Mouse (Mus musculus) midbrain, embryonic 14.5 days (tissue): ENCODE results near the gene Irs1. TPM values are rescaled to one million over a fixed set of nuclear protein-coding genes. Genes with fewer than 3 reads are reported as not detected.

ENCODE experiments used
- ATAC-seq: fragments of 200-750 bp; cut with Nextera tagmentation; 2 replicates; pipeline ENCODE4 v1.8.0; 2017; ENCODE audit warnings: moderate number of reproducible peaks, moderate library complexity; ENCODE audit not compliant: low FRiP score, low TSS enrichment
- DNase-seq: peaks from one replicate; pipeline ENCODE4 v3.0.0-alpha.2; 2015
- H3K27ac ChIP-seq: fragments of 300-500 bp; sonication (generic); replicated peaks from 2 replicates; pipeline ENCODE4 v1.5.1; 2014; ENCODE audit warnings: mild to moderate bottlenecking, low read depth, low read length, moderate library complexity
- H3K27me3 ChIP-seq: fragments of 300-500 bp; sonication (generic); 2 replicates; pipeline ENCODE4 v1.6.1; 2014; ENCODE audit warnings: low read length, control low read depth, mixed read lengths; ENCODE audit not compliant: control insufficient read depth, insufficient read depth
- H3K36me3 ChIP-seq: fragments of 300-500 bp; sonication (generic); 2 replicates; pipeline ENCODE4 v1.6.1; 2014; ENCODE audit warnings: low read length, control low read depth; ENCODE audit not compliant: control insufficient read depth, insufficient read depth
- H3K4me1 ChIP-seq: fragments of 300-500 bp; sonication (generic); 2 replicates; pipeline ENCODE4 v1.6.1; 2014; ENCODE audit warnings: mild to moderate bottlenecking, antibody characterized with exemption, low read length, control low read depth; ENCODE audit not compliant: control insufficient read depth, insufficient read depth
- H3K4me2 ChIP-seq: fragments of 300-500 bp; sonication (generic); 2 replicates; pipeline ENCODE4 v1.6.1; 2014; ENCODE audit warnings: mild to moderate bottlenecking, low read length, moderate library complexity
- H3K4me3 ChIP-seq: fragments of 300-500 bp; sonication (generic); replicated peaks from 2 replicates; pipeline ENCODE4 v1.5.1; 2014; ENCODE audit warnings: low read depth, low read length
- H3K9ac ChIP-seq: fragments of 300-500 bp; sonication (generic); replicated peaks from 2 replicates; pipeline ENCODE4 v1.6.1; 2014; ENCODE audit warnings: mild to moderate bottlenecking, low read length, moderate library complexity
- H3K9me3 ChIP-seq: fragments of 300-500 bp; sonication (generic); 2 replicates; pipeline ENCODE4 v1.6.1; 2016; ENCODE audit warnings: low read length, control low read depth, mixed read lengths; ENCODE audit not compliant: control insufficient read depth
- WGBS: fragments of 180-500 bp; shearing (Covaris S2); extraction: QIAGEN DNeasy Blood & Tissue Kit; methylation state at CpG from one replicate; pipeline ENCODE4 v1.1.7; 2014; 5-methylcytosine and 5-hydroxymethylcytosine counted together
- polyA plus RNA-seq: library from polyadenylated mRNA; unstranded; fragments of >200 nt; fragmentation: Nextera tagmentation; extraction: Ambion mirVana; gene quantifications from 2 replicates; pipeline ENCODE4 v1.2.1, GENCODE M21; 2014

The Irs1 gene
- polyA plus RNA-seq, 1 experiment from 2014 or later: 7.9 TPM

- 16% methylated on average over 15 of the region's 15 CpGs for WGBS
- DNase-seq: no peak
Observed at GRCm38 (mm10) chr1:82286190-82287051, 4.8 kb downstream of the Irs1 start.

GRCm38 (mm10) chr1:82285461-82286189 lies 5.6 kb downstream of the Irs1 start:
- Histone ChIP-seq H3K4me2 (peak overlapping the region; percentile 82), H3K4me1 (peaks cover 51% of the 10 kb centered on the region), H3K27me3 (no peaks in the 10 kb centered on the region), H3K9ac (peak overlapping the region; percentile 52), H3K27ac (0 out of 2 replicates have a peak overlapping the region, but pooled peaks have one; percentile 41), H3K4me3 (peak overlapping the region; percentile 45), H3K36me3 (0 out of 2 replicates have a peak, but pooled peaks cover 6% of the 10 kb centered on the region), H3K9me3 (no peaks in the 10 kb centered on the region)
- DNase-seq (peak; percentile 55), ATAC-seq (no peak)
- WGBS: 11% methylated on average over 5 of the region's 5 CpGs

More at GRCm38 (mm10) chr1:82286190-82287051, 4.8 kb downstream of the Irs1 start:
- no peak for ATAC-seq
- peak overlapping the region; percentile 41; the same call in 1 of the 2 replicates for H3K27ac ChIP-seq
- no peaks in the 10 kb centered on the region for H3K9me3 ChIP-seq
- H3K9ac ChIP-seq: peak overlapping the region; percentile 52
- peak overlapping the region; percentile 82 for H3K4me2 ChIP-seq
- H3K36me3 ChIP-seq: 0 out of 2 replicates have a peak, but pooled peaks cover 6% of the 10 kb centered on the region
- peaks cover 51% of the 10 kb centered on the region for H3K4me1 ChIP-seq
- peak overlapping the region; percentile 45 for H3K4me3 ChIP-seq
- no peaks in the 10 kb centered on the region for H3K27me3 ChIP-seq

- peaks cover 47% of the 10 kb centered on the region for H3K4me1 ChIP-seq
- DNase-seq (peak; percentile 58), ATAC-seq (no peak)
- peak overlapping the region; percentile 92 for H3K27ac ChIP-seq
- WGBS: 21% methylated on average over 4 of the region's 4 CpGs
- H3K9ac ChIP-seq: peak overlapping the region; percentile 49
- peak overlapping the region; percentile 82 for H3K4me2 ChIP-seq
- 0 out of 2 replicates have a peak, but pooled peaks cover 6% of the 10 kb centered on the region for H3K36me3 ChIP-seq
- no peaks in the 10 kb centered on the region for H3K9me3 ChIP-seq
- peak overlapping the region; percentile 45 for H3K4me3 ChIP-seq
- H3K27me3 ChIP-seq: no peaks in the 10 kb centered on the region
Observed at GRCm38 (mm10) chr1:82284403-82284802, 6.8 kb downstream of the Irs1 start.

DNA sequence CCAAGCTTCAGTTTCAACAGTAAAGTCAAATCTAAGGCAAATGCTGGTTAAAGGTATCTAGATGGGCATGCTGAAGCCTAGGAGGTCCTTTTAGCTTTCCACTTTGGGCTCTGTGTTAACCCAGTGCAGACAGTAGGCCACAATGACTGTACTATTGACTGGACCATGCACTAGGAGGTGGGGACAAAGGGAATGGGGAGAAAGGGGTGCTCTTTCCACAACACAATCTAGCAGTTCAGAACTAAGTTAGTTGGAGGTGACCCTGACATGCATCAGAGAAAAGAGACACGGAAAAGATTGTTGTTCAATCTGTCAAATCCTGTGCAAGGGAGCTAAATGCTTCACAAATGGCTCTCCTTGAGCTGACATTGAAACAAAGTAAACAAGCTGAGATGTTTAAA lies 7.3 kb downstream of the Irs1 start:
- DNase-seq (peak; percentile 57), ATAC-seq (no peak)
- H3K27me3 ChIP-seq: no peaks in the 10 kb centered on the region
- 0% methylated on average over 1 of the region's 1 CpGs for WGBS
- H3K4me3 ChIP-seq: peak overlapping the region; percentile 45
- peak overlapping the region; percentile 62 for H3K9ac ChIP-seq
- H3K27ac ChIP-seq: peak overlapping the region; percentile 92
- no peaks in the 10 kb centered on the region for H3K9me3 ChIP-seq
- 0 out of 2 replicates have a peak, but pooled peaks cover 6% of the 10 kb centered on the region for H3K36me3 ChIP-seq
- H3K4me2 ChIP-seq: peak overlapping the region; percentile 82
- H3K4me1 ChIP-seq: peaks cover 42% of the 10 kb centered on the region

- Histone ChIP-seq H3K9ac (peak overlapping the region; percentile 62), H3K4me2 (peak overlapping the region; percentile 82), H3K36me3 (0 out of 2 replicates have a peak, but pooled peaks cover 2% of the 10 kb centered on the region), H3K27ac (peak overlapping the region; percentile 92), H3K4me1 (peaks cover 38% of the 10 kb centered on the region), H3K27me3 (no peaks in the 10 kb centered on the region), H3K4me3 (peak overlapping the region; percentile 45), H3K9me3 (no peaks in the 10 kb centered on the region)
- DNase-seq (peak; percentile 96), ATAC-seq (peak; percentile 99)
- 2% methylated on average over 35 of the region's 35 CpGs for WGBS
Observed at GRCm38 (mm10) chr1:82282992-82283611, 8.1 kb downstream of the Irs1 start.

- Histone ChIP-seq H3K9ac (no peak overlapping the region), H3K4me3 (no peak overlapping the region), H3K27ac (no peak overlapping the region), H3K36me3 (peaks cover 11% of the 10 kb centered on the region; the same call in 1 of the 2 replicates), H3K27me3 (no peaks in the 10 kb centered on the region), H3K4me1 (peaks cover 27% of the 10 kb centered on the region), H3K4me2 (no peak overlapping the region), H3K9me3 (no peaks in the 10 kb centered on the region)
- DNase-seq (no peak), ATAC-seq (no peak)
- 89% methylated on average over 6 of the region's 6 CpGs for WGBS
Observed at GRCm38 (mm10) chr1:82281823-82282222, 9.4 kb downstream of the Irs1 start.

GRCm38 (mm10) chr1:82279768-82280167 lies 11.4 kb downstream of the Irs1 start:
- Histone ChIP-seq H3K9me3 (no peaks in the 10 kb centered on the region), H3K27ac (no peak overlapping the region), H3K27me3 (no peaks in the 10 kb centered on the region), H3K4me1 (peaks cover 8% of the 10 kb centered on the region; the same call in 1 of the 2 replicates), H3K36me3 (peaks cover 15% of the 10 kb centered on the region; the same call in 1 of the 2 replicates), H3K9ac (no peak overlapping the region), H3K4me2 (no peak overlapping the region), H3K4me3 (no peak overlapping the region)
- 92% methylated on average over 1 of the region's 1 CpGs for WGBS
- ATAC-seq (no peak), DNase-seq (no peak)

DNA sequence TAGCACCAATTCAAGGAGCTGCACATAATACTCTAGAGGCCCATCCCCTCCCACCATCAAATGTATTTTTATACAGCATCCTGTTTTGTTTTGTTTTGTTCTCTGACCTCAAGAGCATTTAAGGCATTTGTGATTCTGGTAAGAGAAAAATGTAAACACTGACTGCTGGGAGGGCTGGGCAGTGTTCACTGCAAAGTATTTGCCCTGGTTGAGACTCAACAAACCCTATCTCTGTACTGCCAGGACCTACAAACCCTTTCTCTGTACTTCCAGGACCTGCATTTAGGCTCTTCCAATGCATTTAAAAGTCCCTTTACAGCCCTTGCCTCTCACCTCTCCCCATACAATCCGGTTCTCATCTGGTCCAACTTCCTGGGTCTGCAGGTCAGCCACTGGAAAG lies 16.9 kb downstream of the Irs1 start:
- ATAC-seq: no peak
- H3K4me3 ChIP-seq: no peak overlapping the region
- 27% methylated on average over 1 of the region's 1 CpGs for WGBS

More for the DNA sequence above, 16.9 kb downstream of the Irs1 start:
- no peaks in the 10 kb centered on the region for H3K9me3 ChIP-seq
- DNase-seq: no peak
- H3K27ac ChIP-seq: no peak overlapping the region
- no peaks in the 10 kb centered on the region for H3K27me3 ChIP-seq
- peaks cover 15% of the 10 kb centered on the region; the same call in 1 of the 2 replicates for H3K36me3 ChIP-seq
- no peak overlapping the region for H3K4me2 ChIP-seq
- H3K9ac ChIP-seq: no peak overlapping the region
- H3K4me1 ChIP-seq: peaks cover 6% of the 10 kb centered on the region
